Mouse (Mus musculus): ENCODE measurements around the gene Chac2.

DNA sequence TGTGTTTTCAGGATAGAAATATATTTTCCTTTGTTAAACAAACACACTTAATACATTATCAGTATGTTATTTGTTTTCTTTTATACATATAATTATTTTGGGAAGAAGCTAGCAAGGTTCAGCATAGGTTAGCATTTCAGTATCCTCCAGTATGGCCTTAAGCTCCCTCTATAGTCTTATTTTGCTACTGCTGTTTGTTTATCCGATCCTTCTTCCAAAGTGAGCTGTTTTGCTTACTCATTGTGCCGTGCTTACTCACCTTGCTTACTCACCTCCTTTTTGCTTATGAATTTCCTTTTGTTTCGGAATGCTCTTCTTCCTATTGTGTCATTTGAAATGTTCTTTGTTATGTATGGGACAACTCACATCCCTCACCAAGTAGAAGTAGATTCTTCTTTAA is 10.5 kb upstream of the Chac2 start:
- TF ChIP-seq POLR2A (IDR thresholded peaks at IDR 0.05; ENCODE audit: insufficient read depth, low read depth, low read length) (no peak), CTCF (IDR thresholded peaks at IDR 0.05) (no peak), EP300 (IDR thresholded peaks at IDR 0.05; ENCODE audit: insufficient read depth, low read depth, low read length) (no peak)
